Mouse (Mus musculus): ENCODE data around the gene Ercc6l2. TPM values are rescaled to one million over a fixed set of nuclear protein-coding genes. Genes with fewer than 3 reads are reported as not detected.

The Ercc6l2 gene
- 10 to 100 TPM; 16.5 to 17.9 TPM for total RNA-seq (2021)

DNA sequence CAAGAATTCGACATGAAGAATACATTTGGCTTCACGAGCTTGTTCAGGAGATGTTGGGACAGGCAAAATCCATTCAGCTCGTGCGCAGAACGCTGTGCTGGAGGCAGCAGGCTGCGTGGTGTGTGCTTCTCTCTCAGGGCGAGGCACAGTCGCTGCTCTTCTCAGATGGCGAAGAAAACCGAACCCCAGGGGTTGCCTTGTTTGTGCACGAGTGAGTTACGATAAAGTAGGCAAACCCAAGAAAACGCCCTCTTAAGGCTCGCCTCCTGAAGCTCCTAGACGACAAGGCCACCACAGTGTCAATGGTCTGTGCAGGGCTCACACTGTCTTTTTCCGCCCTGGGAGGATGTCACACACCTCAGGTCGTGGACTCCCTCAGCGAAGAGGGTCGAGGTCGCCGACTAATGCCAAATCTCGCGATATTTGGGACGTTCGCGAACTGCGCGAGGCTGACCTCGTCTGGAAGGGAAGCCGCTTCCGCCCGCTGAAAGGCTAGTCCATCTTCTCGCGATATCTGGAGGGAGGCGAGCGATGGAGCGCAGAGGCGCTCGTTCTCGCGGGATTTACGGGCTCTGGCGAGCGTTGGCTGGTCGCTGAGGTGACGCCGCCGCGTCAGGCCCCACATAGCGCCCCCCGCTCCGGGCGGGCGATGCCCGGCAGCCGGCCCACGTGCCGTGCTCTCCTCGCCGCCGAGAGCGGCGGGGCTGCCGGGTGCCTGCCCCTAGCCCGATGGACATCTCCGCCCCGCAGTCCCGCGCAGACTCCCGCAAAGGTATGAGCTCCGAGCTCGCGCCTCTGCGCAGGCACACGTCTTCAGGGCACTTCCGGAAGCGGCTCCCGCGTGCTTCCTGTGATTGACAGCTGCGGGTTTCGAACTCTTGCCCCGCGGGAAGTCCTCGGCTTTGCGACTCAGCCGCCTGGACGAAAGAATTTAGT, at the start of gene Ercc6l2:
Gene Ercc6l2 (plus strand): TSS at position 495 of the 936 bp plus-strand sequence.
- DNase-seq (ENCODE audit: extremely low spot score in 1 of 2, low spot score in 1 of 2): peak; percentile 90 to 93

DNA sequence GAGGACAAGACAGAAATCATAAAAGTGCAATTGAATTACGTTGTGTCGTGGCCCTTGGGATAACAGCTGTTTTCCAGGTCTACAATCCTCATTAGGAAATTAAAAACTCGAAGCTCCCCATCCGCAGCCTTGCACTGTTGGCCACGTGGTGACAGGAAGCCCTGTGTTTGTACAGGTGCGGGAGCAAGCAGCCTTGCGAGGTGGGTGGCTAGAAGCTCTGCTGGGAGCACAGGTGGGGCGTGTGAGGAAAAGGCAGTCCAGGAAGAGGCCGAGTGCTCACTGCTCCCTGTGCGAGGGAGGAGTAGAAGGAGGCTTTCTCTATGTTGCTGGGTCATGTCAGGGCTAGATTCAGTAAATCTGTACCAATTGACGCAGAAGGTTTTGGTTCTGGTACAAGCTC, 49.0 kb upstream of the Ercc6l2 start:
- DNase-seq (ENCODE audit: extremely low spot score in 1 of 2, low spot score in 1 of 2): no peak

DNA sequence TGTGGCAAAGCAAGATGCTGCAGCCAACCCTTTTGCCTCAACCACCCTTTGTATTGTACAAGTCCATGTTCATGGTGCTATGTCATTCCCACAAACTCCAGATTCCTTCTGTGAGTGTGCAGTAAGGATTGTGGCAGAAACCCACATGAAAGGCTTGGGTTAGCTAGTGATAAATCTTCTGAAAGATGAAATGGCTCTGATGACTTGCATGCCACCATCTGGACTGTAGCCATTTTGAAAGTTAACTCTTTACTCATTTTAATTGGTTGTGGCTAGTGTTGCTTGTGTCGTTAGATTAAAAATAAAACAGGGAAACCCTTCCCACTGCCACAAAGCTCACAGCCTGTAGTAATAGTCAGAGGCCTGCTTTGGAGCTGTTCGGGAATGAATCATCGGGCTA, 44.0 kb upstream of the Ercc6l2 start:
- DNase-seq (ENCODE audit: extremely low spot score in 1 of 2, low spot score in 1 of 2): no peak

DNA sequence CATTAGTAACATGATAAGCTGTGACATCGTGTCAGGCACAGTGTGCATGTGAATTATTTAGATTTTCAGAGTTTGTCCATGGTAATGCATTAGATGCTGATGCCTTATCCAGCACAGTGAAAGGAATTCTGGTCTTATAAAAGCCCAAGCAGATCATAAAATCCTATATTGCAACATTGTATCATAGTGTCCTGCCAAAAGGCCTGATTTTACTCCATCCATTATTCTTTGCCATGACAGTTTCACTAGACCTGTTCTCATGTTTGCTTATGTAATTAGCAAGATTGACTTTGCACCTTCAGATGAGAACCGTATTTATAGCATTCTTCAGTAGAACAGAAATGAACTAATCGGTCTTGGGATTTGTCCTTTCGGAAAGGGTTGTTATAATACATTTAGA, 36.1 kb upstream of the Ercc6l2 start:
- no peak for DNase-seq (ENCODE audit: extremely low spot score in 1 of 2, low spot score in 1 of 2)

DNA sequence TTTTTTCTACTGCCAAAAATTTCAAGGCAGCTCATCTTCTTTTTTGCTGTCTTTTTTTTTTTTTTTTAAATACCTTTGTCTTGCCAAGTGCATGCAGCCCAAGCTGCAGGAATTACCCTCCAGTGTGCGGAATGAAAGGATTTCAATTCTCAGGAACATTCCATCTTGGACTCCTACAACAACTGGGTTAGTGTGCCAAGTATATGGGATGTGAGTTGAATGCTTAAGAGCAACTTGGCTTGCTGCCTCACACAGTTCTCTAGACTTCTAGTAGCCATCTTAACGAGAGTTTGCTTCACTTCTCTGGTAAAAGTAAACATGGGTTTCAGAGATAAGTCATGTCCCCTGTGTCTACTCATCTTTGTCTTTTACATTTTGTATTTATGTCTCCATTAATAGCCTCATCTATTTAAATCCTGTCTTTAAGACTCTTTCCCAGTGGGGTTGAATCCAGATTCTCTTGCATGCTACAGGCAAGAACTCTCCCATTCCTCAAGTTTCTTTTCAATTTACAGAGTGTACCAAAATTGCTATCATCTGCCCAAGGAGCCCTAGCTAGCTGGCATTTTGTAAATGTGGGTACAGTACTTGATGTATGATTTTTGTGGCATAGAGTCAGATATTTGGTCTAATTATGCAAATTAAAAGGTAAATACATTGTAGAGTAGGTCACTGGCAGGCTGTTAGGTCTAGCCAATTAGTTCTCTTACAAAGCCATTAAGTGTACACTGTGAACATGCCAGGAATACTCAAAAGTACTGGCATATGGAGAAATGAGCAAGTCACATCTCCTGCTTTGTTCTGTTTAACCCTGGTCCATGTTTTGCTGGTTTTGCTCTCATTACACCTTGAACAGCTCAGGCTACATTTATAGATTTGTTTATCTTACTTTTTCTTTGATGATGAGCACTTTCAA, 35.4 kb upstream of the Ercc6l2 start:
- peak; percentile 10 to 52 for DNase-seq (ENCODE audit: extremely low spot score in 1 of 2, low spot score in 1 of 2)

DNA sequence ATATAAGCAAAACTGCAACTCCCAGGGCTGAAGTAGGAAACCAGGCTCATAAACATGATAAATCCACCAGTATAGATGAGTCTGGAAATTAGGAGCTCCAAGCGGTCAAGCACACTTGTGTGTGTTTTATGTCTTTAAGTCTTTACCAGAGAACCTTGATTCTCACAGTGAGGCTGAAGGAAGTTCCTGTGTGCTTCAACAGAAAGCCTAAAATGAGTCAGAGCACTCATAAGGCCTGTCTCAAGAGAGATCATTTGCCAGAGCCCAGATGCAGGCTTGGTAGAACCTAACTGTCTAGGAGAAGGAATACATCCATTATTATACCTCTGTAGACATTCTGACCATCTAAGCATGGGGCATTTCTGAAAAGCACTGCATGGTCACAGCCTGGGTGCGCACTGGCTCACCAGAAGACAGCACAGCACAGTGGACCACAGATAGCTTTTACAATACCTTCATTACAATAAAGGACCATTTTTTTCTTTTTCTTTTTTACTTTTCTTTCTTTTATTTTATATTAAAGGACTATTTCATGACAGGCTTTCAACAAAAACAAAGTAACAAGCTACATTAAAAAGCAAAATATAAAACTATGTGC, 22.7 kb upstream of the Ercc6l2 start:
- no peak for DNase-seq (ENCODE audit: extremely low spot score in 1 of 2, low spot score in 1 of 2)

DNA sequence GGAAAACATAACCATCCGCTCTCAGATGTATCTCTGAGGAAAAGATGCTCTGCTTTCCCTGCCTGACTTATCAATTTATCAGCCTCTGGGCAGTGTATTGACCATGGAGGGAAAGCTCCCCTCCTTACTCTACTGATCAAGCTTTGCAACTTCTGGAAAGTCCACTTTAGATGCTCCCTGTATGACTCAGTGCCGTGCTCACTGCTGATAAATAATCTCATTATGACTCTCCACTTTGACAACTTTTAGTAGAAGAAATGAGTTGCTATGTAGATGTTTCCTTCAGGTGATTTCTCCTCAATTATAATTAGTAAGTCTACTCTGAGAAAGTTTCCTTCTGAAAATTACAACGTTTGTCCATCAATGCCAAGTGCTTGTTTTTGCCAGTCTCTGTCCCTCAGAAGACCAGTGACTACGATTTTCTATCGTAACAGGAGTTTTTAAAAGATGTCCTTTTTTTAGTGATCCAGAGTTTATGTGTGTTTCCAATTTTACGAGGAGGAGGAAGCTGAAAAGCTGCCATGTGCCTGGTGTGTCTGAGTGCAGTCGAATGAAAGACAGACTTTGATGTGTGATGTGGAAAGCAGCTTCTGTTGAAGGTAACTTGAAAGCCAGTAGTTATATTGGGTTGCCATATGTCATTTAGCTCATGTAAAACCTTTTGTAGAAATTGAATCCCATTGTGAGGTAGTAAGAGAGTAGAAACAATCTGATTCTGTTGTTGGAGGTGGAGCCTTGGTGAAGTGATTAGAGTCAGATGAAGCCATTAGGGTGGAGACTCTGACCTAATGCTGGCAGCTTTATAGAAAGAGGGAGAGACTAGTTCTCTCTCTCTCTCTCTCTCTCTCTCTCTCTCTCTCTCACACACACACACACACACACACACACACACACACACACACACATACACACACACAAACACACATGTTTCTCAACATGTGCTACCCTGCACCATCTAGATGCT, 21.4 kb upstream of the Ercc6l2 start:
- no peak for DNase-seq (ENCODE audit: extremely low spot score in 1 of 2, low spot score in 1 of 2)

DNA sequence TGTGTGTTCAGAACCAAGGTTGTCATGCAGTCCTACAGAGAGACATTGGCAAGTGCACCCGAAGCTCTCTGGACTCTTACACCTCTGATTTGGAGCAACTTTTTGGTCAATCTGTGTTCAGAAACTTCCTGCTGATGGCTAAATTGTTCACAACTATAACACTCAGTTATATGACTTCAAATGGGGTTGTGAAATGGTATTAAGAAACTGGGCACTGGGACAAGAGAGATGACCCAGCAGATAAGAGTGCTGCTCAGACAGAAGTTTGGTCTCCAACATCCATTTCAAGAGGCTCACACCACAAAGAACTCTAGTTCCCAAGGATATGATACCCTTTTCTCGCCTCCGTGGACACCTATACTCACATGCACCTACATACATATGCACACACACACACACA, 16.4 kb upstream of the Ercc6l2 start:
- DNase-seq (ENCODE audit: extremely low spot score in 1 of 2, low spot score in 1 of 2): no peak

DNA sequence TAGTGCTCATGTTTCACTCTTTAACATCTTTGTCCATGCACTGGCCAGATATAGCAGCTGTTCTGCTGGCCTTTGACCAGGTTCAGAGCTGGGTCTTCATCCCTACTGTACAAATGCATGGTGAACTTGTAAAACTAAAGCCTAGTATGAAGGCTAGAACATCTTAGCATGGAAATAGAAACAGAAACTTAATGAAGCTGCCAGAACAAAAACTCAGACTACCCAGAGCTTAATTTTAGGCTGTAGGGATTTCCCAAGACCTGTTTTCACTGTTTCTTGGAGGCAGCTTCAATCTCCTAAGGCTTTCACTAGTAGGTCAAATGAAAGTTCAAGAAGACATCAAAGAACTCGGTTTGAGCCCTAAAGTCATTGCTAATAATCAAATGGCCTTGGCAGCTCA, 15.1 kb upstream of the Ercc6l2 start:
- DNase-seq (ENCODE audit: extremely low spot score in 1 of 2, low spot score in 1 of 2): no peak

DNA sequence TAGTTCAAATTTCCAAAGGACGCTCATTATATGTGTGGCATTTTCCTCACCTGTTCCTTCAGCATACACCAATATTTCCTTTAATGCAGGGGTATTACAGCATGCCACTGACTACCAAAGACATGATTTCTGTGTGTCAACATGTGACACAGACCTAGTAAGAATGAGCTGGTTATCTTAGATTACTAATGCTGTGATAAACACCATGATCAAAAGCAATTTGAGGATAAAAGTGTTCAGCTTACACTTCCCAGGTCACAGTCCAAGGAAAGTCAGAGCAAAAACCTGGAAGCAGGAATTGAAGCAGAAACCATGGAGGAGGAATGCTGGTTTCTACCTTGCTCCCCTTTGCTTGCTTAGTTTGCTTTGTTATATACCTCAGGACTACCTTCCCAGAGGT, 13.8 kb upstream of the Ercc6l2 start:
- DNase-seq (ENCODE audit: extremely low spot score in 1 of 2, low spot score in 1 of 2): no peak

DNA sequence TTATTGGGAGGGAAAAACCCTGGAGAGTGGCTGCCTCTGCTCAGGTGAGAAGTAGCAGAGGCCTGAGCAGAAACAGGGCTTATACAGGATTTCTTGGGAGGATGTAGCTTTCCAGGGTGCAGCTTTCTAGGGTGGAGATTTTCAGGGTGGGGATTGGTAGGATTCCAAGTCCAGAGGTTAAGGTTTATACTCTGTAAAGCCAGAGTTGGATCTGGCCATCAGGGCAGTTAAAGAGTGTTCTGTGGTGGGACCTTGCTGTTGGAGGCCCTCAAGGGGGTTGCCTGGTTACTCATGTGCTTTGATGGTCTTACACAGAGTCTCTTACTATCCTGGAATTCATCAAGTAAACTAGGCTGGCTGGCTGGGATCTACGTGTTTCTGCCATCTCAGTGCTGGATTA, 7.8 kb upstream of the Ercc6l2 start:
- no peak for DNase-seq (ENCODE audit: extremely low spot score in 1 of 2, low spot score in 1 of 2)

DNA sequence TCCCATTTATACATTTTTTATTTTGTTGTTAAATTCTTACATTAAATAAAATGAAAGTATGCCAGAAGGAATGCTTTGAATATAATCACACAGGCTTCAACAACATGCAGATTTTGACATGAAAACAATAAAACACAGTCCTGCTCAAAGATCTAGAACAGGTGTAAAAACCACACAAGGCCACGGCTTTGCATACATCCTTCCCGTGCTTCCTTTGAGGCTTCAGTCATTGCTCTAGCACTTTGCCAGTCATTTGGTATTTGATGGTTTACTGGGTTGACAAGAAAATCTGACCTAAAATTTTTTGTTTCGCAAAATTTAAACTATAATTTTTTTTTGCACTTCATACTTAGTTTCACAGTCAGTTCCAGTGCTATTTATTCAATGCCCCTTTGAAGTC, 7.1 kb upstream of the Ercc6l2 start:
- DNase-seq (ENCODE audit: extremely low spot score in 1 of 2, low spot score in 1 of 2): no peak

DNA sequence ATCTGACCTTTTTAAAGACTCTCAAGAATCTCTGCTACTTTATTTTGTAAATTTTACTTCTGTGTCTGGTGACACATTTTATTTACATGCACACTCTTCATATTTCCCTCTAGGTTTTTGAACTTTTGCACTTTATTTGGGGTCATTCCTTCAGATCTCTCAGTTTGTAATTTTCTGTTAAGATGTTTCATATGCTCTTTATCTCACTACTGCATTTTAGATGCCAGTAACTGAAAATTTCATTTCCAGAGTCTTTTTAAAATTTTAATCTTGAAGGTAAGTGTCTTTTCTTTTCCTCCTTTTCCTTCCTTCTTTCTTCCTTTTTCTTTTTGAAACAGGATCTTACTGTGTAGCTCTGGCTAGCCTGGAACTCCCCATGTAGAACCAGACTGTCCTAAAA, 3.6 kb upstream of the Ercc6l2 start:
- DNase-seq (ENCODE audit: extremely low spot score in 1 of 2, low spot score in 1 of 2): no peak

DNA sequence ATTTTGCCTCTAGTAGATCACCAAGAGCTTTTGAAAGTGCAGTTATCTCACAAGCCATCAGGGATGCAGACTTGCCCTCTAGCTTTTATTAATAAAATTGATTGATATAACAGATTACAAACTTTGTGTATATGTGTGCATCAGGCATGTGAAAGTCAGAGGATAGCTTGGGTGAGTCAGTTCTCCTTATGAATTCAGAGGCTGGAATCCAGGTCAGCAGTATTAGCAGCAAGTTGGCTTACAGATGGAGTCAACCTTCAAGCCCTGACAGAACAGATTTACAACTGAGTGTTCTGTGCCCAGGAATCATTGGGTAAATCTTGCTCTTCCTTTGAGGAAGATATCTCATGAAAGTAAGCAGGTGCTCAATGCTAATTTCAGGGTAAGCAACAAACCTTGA, 891 bp downstream of the Ercc6l2 start:
- no peak for DNase-seq (ENCODE audit: extremely low spot score in 1 of 2, low spot score in 1 of 2)

DNA sequence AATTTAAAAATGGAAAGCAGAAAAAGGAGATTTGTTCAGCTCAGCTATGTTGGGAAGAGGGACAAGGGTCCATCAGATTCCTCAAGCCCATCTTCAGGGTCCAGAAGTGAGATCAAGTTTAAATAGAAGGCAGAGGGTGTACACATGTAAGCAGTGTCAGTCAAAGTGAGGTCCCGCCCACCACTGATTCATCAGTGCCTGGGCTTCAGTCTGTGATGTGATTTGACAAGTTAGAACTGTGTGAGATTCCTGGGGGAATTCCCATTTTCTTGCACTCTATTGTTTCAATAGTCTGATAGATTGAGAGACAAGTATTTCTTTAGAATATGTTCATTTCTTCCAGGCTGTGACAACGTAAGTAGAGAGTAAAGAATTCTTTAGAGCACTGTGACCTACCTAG, 30.7 kb downstream of the Ercc6l2 start:
- DNase-seq (ENCODE audit: extremely low spot score in 1 of 2, low spot score in 1 of 2): no peak

DNA sequence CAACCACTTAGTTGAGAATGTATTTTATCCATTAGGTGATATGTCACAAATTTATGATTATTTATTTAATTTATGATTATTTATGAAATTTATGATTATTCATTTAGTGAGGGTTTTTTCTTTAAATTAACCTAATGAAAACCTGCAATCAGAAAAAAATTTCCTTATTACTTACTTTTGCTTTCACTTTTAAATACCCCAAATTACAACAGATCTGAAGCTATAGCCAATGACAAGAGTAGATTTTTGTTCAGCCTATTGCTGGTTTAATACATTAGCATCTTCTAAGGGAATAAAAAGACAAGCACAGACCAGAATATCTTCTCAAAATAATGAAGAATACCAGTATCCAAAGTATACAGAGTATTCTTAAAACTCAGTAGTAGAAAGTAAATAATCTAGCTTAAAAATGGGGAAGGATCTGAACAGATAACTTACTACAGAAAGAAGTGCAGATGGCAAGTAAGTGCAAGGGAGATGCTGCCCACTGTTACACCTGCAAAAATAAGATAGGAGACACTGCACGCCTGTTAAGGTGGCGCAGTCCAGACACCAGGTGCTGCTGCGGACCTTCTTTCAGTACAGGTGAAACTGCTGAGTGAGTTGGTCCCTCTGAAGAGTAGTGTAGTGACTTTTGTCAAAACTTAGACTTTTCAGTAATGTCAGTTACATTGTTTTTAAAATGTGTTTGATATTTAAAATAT, 35.4 kb downstream of the Ercc6l2 start:
- DNase-seq (ENCODE audit: extremely low spot score in 1 of 2, low spot score in 1 of 2): no peak

DNA sequence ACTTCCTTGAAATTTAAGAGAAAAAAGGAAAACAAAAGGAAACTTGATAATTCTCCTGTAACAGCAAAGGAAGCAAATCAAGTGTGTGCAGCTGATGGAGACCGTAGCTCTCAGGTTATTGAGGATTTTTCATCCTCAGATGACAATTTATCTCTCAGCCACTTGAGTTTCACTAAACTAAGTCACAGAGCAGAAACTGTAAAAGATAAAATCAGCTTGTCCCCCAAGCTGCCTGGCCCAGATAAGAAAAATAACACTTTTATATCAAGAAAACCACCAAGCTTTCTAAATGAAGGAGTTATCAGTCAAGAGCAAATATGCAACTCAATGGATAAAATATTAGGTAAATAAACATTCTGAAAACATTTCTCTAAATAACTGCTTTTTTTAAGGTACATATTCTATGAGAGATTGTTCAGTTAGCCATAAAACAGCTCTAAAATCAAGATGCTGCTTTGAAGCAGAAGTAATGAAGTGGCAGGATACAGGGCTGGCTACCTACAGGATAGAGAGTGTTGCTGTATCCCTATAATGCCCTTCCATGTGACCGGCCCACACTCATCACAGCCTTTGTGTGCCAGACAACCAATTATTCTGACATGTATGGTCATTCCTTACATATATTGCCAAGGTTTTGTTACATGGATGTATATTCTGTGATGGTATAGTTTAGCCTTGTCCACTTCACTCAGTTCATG, 57.7 kb downstream of the Ercc6l2 start:
- no peak for DNase-seq (ENCODE audit: extremely low spot score in 1 of 2, low spot score in 1 of 2)

DNA sequence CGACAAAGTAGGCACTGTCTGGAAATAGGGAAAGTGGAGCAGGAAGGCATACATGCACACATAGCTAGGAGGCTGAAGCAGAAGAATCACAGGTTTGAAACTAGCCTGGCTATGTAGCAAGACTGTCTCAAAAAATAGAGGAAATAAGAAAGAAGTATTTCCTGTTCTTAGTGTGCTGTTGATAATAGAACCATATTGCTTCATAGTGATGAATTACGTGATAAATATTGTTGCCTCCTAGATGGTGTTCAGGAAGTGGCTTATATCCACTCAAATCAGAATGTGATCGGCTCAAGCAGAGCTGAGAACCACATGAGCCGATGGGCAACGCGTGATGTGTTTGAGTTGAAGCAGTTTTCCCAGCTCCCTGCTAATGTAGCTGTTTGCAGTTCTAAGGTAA, 62.1 kb downstream of the Ercc6l2 start:
- no peak for DNase-seq (ENCODE audit: extremely low spot score in 1 of 2, low spot score in 1 of 2)
